21 mouse cellular contexts compared by ENCODE assay signal in the genomic region with DNA sequence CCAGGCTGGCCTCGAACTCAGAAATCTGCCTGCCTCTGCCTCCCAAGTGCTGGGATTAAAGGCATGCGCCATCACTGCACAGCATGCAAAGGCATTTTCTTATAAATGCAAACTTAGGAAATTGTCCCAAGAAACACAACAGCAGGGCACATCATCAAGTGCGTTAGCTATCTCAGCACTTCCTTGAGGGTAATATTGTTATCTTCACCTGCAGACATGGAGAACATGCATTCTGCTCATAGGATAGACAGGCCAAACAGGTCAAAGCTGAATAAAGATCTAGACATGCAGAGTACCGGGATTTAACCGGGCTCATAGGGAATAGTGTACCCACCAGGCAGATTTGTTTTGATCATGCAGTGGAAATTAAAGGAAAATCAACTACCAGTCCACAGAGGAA. TPM values are rescaled to one million over a fixed set of nuclear protein-coding genes. Genes with fewer than 3 reads are reported as not detected.
DNase-seq lines count a peak whose midpoint lies in the region; ATAC-seq and TF ChIP-seq lines count a peak whose summit lies in the region.
"Had no signal": no experiment of that assay in that cellular context is flagged by ENCODE, and none has a peak within 500 bp of the region (broad histone marks: within the 10 kb centered on the region; RNA-seq: fewer than 3 reads in every experiment).

No protein-coding gene starts in this region.

- WGBS in liver, embryonic 14.5 days (ENCODE audit: insufficient replicate concordance), result 45% methylated on average over 5 of the region's 5 CpGs

- no peaks in the 10 kb centered on the region for H3K36me3 ChIP-seq in liver, embryonic 14.5 days (replicated peaks; ENCODE audit: control insufficient read depth, insufficient read depth, low read depth)
- peaks cover 0 to 2% of the 10 kb centered on the region in 2 experiments; a peak in 2 of 4 replicates for H3K36me3 ChIP-seq in MEL (ENCODE audit: control insufficient read depth in 1 of 2, insufficient read depth in 2 of 2, low read length in 2 of 2)
- H3K36me3 ChIP-seq: embryonic facial prominence, embryonic 12.5 days had no signal

- no peak overlapping the region for H3K4me2 ChIP-seq in liver, embryonic 14.5 days (ENCODE audit: low read depth)
- H3K4me2 ChIP-seq: embryonic facial prominence, embryonic 12.5 days; forebrain, embryonic 13.5 days; forebrain, embryonic 15.5 days had no signal

- no peak overlapping the region for H3K4me3 ChIP-seq in liver, embryonic 14.5 days (ENCODE audit: insufficient read depth in 1 of 2, low read depth in 2 of 2, low read length in 2 of 2)
- no peak overlapping the region for H3K4me3 ChIP-seq in MEL (ENCODE audit: control insufficient read depth in 1 of 2, insufficient read depth in 1 of 2, low read depth in 2 of 2, low read length in 2 of 2)
- H3K4me3 ChIP-seq: embryonic facial prominence, embryonic 10.5 days; embryonic facial prominence, embryonic 12.5 days; forebrain, embryonic 13.5 days; forebrain, embryonic 15.5 days had no signal

- no peak for DNase-seq in liver, embryonic 14.5 days (ENCODE audit: low read depth in 3 of 3, low spot score in 3 of 3)
- DNase-seq in liver (no peak), MEL (ENCODE audit: low read depth, low spot score) (no peak)
- DNase-seq in gastrocnemius, postnatal 4 days (ENCODE audit: low spot score in 2 of 2), result no peak
- DNase-seq in right cerebral cortex, postnatal 36 days (ENCODE audit: low spot score in 2 of 2), result no peak
- DNase-seq: adrenal gland, adult 8-10 months; adrenal gland, postnatal 14 days; adrenal gland, postnatal 36 days; cerebellum, adult 11-12 months; cerebellum, adult 2 months; cerebellum, adult 9-10 months; cerebellum, postnatal 10 days; cerebellum, postnatal 25 days had no signal

- H3K27me3 ChIP-seq in liver, embryonic 14.5 days (ENCODE audit: control insufficient read depth, insufficient read depth, low read length), result peaks cover 2% of the 10 kb centered on the region; the same call in 1 of the 2 replicates
- no peaks in the 10 kb centered on the region for H3K27me3 ChIP-seq in MEL (ENCODE audit: control insufficient read depth in 1 of 2, insufficient read depth in 2 of 2, low read length in 2 of 2)
- H3K27me3 ChIP-seq: embryonic facial prominence, embryonic 12.5 days; forebrain, embryonic 13.5 days; forebrain, embryonic 15.5 days; Patski had no signal

- TF ChIP-seq RAD21 in MEL (IDR thresholded peaks at IDR 0.05; ENCODE audit: low read depth, low read length), result no peak

- H3K9me3 ChIP-seq in liver, embryonic 14.5 days (ENCODE audit: control insufficient read depth, low read length), result no peaks in the 10 kb centered on the region
- no peaks in the 10 kb centered on the region for H3K9me3 ChIP-seq in MEL (replicated peaks; ENCODE audit: insufficient read depth, low read length)
- H3K9me3 ChIP-seq: embryonic facial prominence, embryonic 10.5 days; embryonic facial prominence, embryonic 12.5 days; forebrain, embryonic 13.5 days; forebrain, embryonic 15.5 days had no signal

- no peak overlapping the region for H3K9ac ChIP-seq in liver, embryonic 14.5 days (replicated peaks)
- H3K9ac ChIP-seq in MEL (ENCODE audit: control insufficient read depth, low read depth, low read length, poor library complexity, severe bottlenecking), result no peak overlapping the region
- H3K9ac ChIP-seq: embryonic facial prominence, embryonic 12.5 days; forebrain, embryonic 13.5 days; forebrain, embryonic 15.5 days had no signal

- peak; percentile 53 for TF ChIP-seq EP300 in liver, embryonic 14.5 days (IDR thresholded peaks at IDR 0.05; ENCODE audit: low read depth)
- TF ChIP-seq EP300 in MEL (IDR thresholded peaks at IDR 0.05; ENCODE audit: low read depth in 1 of 2, low read length in 2 of 2), result peak; percentile 23 to 32; a peak in 2 of 4 replicates

- no peaks in the 10 kb centered on the region for H3K79me2 ChIP-seq in MEL (ENCODE audit: control insufficient read depth, insufficient read depth, low read length, poor library complexity)

- H3K4me1 ChIP-seq in liver, embryonic 14.5 days (replicated peaks; ENCODE audit: control insufficient read depth in 2 of 2, insufficient read depth in 2 of 2, low read length in 1 of 2), result peaks cover 0 to 5% of the 10 kb centered on the region in 2 experiments; a peak in 1 of 4 replicates
- H3K4me1 ChIP-seq in MEL (ENCODE audit: control insufficient read depth in 1 of 2, insufficient read depth in 2 of 2, low read length in 2 of 2), result peaks cover 0 to 4% of the 10 kb centered on the region in 2 experiments; a peak in 1 of 4 replicates
- H3K4me1 ChIP-seq: embryonic facial prominence, embryonic 10.5 days; embryonic facial prominence, embryonic 12.5 days; forebrain, embryonic 13.5 days; forebrain, embryonic 15.5 days had no signal

- no peak for TF ChIP-seq CTCF in liver, embryonic 14.5 days (IDR thresholded peaks at IDR 0.05; ENCODE audit: low read depth)
- no peak for TF ChIP-seq CTCF in MEL (IDR thresholded peaks at IDR 0.05 in 2 of 3, conservative IDR thresholded peaks at IDR 0.05 in 1 of 3; ENCODE audit: control insufficient read depth in 1 of 3, insufficient read depth in 1 of 3, low read depth in 2 of 3, low read length in 3 of 3, poor library complexity in 1 of 3, severe bottlenecking in 1 of 3)

- no peak for ATAC-seq in liver, embryonic 14.5 days (ENCODE audit: insufficient read depth)
- peak; percentile 80 for ATAC-seq in megakaryocyte progenitor cell, adult 5-6 weeks (replicated peaks; ENCODE audit: poor library complexity)
- ATAC-seq: activated CD4-positive, CD25-positive, alpha-beta regulatory T cell, adult 4 months; forebrain, embryonic 13.5 days; forebrain, embryonic 15.5 days; Patski had no signal

- no peak for TF ChIP-seq POLR2A in MEL (IDR thresholded peaks at IDR 0.05; ENCODE audit: control insufficient read depth in 1 of 2, insufficient read depth in 1 of 2, low read depth in 1 of 2, low read length in 2 of 2, poor library complexity in 1 of 2)

- H3K27ac ChIP-seq in liver, embryonic 14.5 days, result no peak overlapping the region
- no peak overlapping the region for H3K27ac ChIP-seq in MEL (ENCODE audit: control insufficient read depth, low read depth, low read length)
- H3K27ac ChIP-seq: embryonic facial prominence, embryonic 10.5 days; embryonic facial prominence, embryonic 12.5 days; forebrain, embryonic 13.5 days; forebrain, embryonic 15.5 days had no signal

TF ChIP-seq in MEL, 35 proteins besides CTCF, POLR2A, EP300 and RAD21:
- TF ChIP-seq TCF12 (IDR thresholded peaks at IDR 0.05; ENCODE audit: low read depth, low read length) (0 out of 2 replicates have a peak, but pooled peaks have one; percentile 18), GATA1 (IDR thresholded peaks at IDR 0.05; ENCODE audit: low read depth, low read length) (peak; percentile 37; the same call in 1 of the 2 replicates), USF1 (IDR thresholded peaks at IDR 0.05; ENCODE audit: low read depth, low read length) (no peak)

RNA-seq across cellular contexts. Expression of a gene that starts 9.6 kb away (rescaled TPM):
- 0.04 TPM in 1 of 2 replicates, not detected in the other for polyA plus RNA-seq in liver, embryonic 14.5 days (2012; rRNA removed)
- not detected in 2 replicates for polyA plus RNA-seq in liver, embryonic 14.5 days (2014; fragmentation: Nextera tagmentation; extraction: Ambion mirVana)
- total RNA-seq in MEL (2012; rRNA removed), result 0.12 TPM in 1 of 2 replicates, not detected in the other
- under 1 TPM in 1 of 2 experiments, not detected in 1; 0.15 TPM for polyA plus RNA-seq in MEL (2012; ENCODE audit: insufficient read depth in 1 of 2, insufficient read length in 2 of 2, low read depth in 1 of 2, low replicate concordance in 2 of 2, missing spikeins in 1 of 2)
- total RNA-seq in megakaryocyte progenitor cell, adult 5-6 weeks (2015), result 0.15 and 0.17 TPM in 2 replicates
- total RNA-seq in megakaryocyte progenitor cell, adult 5-6 weeks (2017), result 0.12 and 0.30 TPM in 2 replicates
- total RNA-seq in gastrocnemius, postnatal 4 days (2021), result 1 to 10 TPM; 2.3 TPM
- polyA plus RNA-seq: C2C12 had no signal

RNA-seq across cellular contexts. Expression of a gene that starts 45.4 kb away (rescaled TPM):
- 8.1 and 11.9 TPM in 2 replicates for polyA plus RNA-seq in liver, embryonic 14.5 days (2012; rRNA removed)
- polyA plus RNA-seq in liver, embryonic 14.5 days (2014; fragmentation: Nextera tagmentation; extraction: Ambion mirVana), result 18.5 and 20.2 TPM in 2 replicates
- total RNA-seq in MEL (2012; rRNA removed), result 42.6 and 52.8 TPM in 2 replicates
- 10 to 100 TPM in 1 of 2 experiments, not detected in 1; 43.1 TPM for polyA plus RNA-seq in MEL (2012; ENCODE audit: insufficient read depth in 1 of 2, insufficient read length in 2 of 2, low read depth in 1 of 2, low replicate concordance in 2 of 2, missing spikeins in 1 of 2)
- 32.9 and 40.2 TPM in 2 replicates for total RNA-seq in megakaryocyte progenitor cell, adult 5-6 weeks (2015)
- 31.1 and 56.3 TPM in 2 replicates for total RNA-seq in megakaryocyte progenitor cell, adult 5-6 weeks (2017)
- 10 to 100 TPM; 44.6 to 50.8 TPM for total RNA-seq in gastrocnemius, postnatal 4 days (2021)
